Mouse (Mus musculus) stomach, embryonic 15.5 days (tissue): ENCODE results near the gene Amn1. TPM values are rescaled to one million over a fixed set of nuclear protein-coding genes. Genes with fewer than 3 reads are reported as not detected.

Experiments
- polyA plus RNA-seq: library from polyadenylated mRNA; unstranded; fragments of >200 nt; fragmentation: Nextera tagmentation; extraction: Ambion mirVana; gene quantifications from 2 replicates; pipeline ENCODE4 v1.2.1, GENCODE M21; 2015

Amn1 gene
- polyA plus RNA-seq, 1 experiment from 2014 or later: 28.2 TPM

Other genes with a start within 250 kb of the Amn1 start
- 87.0 and 90.3 TPM in 2 replicates for gene Sinhcaf, start 242.2 kb downstream of the Amn1 start, polyA plus RNA-seq
- 5.8 TPM in 2 replicates for gene Dennd5b, start 87.0 kb downstream of the Amn1 start, polyA plus RNA-seq
- gene Gm10203, start 58.5 kb downstream of the Amn1 start, polyA plus RNA-seq: not detected in 2 replicates
- 16.7 and 20.4 TPM in 2 replicates for gene Etfbkmt, start 48.9 kb downstream of the Amn1 start, polyA plus RNA-seq
- gene Resf1, start 120.7 kb upstream of the Amn1 start, polyA plus RNA-seq: 40.1 and 43.7 TPM in 2 replicates
- gene Bicd1, start 220.2 kb upstream of the Amn1 start, polyA plus RNA-seq: 11.9 and 12.9 TPM in 2 replicates